In the genomic region with DNA sequence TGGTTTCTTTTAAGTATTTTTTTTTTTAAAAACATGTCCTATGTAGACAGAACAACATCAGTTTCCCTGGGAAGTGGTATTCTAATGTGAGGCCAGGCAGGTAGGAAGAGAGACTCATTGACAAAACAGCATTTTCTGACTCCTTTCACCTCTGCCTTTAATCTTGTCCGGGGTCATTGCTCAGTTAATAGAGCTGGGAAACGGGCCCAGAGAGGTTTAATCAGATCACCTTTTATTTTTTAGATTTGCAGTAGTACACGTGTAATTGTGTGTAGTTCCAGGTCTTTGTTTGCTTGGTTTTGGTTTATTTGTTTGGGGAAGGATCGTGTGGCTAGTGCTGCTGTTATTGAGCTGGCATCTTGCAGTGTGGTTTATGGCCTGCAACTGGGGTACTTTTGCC, we compare ENCODE assay signal across 13 mouse cellular contexts. TPM values are rescaled to one million over a fixed set of nuclear protein-coding genes. Genes with fewer than 3 reads are reported as not detected.
DNase-seq lines count a peak whose midpoint lies in the region; ATAC-seq and TF ChIP-seq lines count a peak whose summit lies in the region.
"Had no signal": no experiment of that assay in that cellular context is flagged by ENCODE, and none has a peak within 500 bp of the region (broad histone marks: within the 10 kb centered on the region; RNA-seq: fewer than 3 reads in every experiment).

No protein-coding gene starts in this region.

- no peaks in the 10 kb centered on the region for H3K27me3 ChIP-seq in heart, embryonic 14.5 days (ENCODE audit: control insufficient read depth, insufficient read depth, low read length)
- no peaks in the 10 kb centered on the region for H3K27me3 ChIP-seq in liver, embryonic 12.5 days (replicated peaks)
- H3K27me3 ChIP-seq in limb, embryonic 10.5 days (ENCODE audit: low read depth, poor library complexity, severe bottlenecking), result no peaks in the 10 kb centered on the region
- H3K27me3 ChIP-seq in intestine, postnatal 0 days (replicated peaks; ENCODE audit: control insufficient read depth, insufficient read depth, low read length), result no peaks in the 10 kb centered on the region
- H3K27me3 ChIP-seq: lung, embryonic 15.5 days had no signal

- H3K9ac ChIP-seq in heart, embryonic 14.5 days (ENCODE audit: low read length), result peak overlapping the region; percentile 62
- H3K9ac ChIP-seq in liver, embryonic 12.5 days, result no peak overlapping the region
- no peak overlapping the region for H3K9ac ChIP-seq in intestine, postnatal 0 days (ENCODE audit: low read depth, low read length)

- H3K9me3 ChIP-seq in heart, embryonic 14.5 days (ENCODE audit: control insufficient read depth, low read length), result no peaks in the 10 kb centered on the region
- H3K9me3 ChIP-seq in liver, embryonic 12.5 days (replicated peaks), result no peaks in the 10 kb centered on the region
- H3K9me3 ChIP-seq in limb, embryonic 10.5 days (replicated peaks), result no peaks in the 10 kb centered on the region
- H3K9me3 ChIP-seq in intestine, postnatal 0 days (ENCODE audit: control insufficient read depth), result no peaks in the 10 kb centered on the region
- H3K9me3 ChIP-seq: lung, embryonic 15.5 days had no signal

- H3K27ac ChIP-seq in heart, embryonic 14.5 days (replicated peaks in 1 of 2; ENCODE audit: control insufficient read depth in 1 of 2, insufficient read depth in 1 of 2, low read depth in 2 of 2, low read length in 2 of 2), result no peak overlapping the region
- H3K27ac ChIP-seq in liver, embryonic 12.5 days, result no peak overlapping the region
- H3K27ac ChIP-seq in brown adipose tissue, adult 24 weeks (replicated peaks; ENCODE audit: low read depth, low read length), result 0 out of 2 replicates have a peak overlapping the region, but pooled peaks have one; percentile 27
- peak overlapping the region; percentile 30; the same call in 1 of the 2 replicates for H3K27ac ChIP-seq in limb, embryonic 10.5 days
- H3K27ac ChIP-seq in intestine, postnatal 0 days (ENCODE audit: low read depth, low read length), result no peak overlapping the region
- H3K27ac ChIP-seq: lung, embryonic 15.5 days had no signal

- DNase-seq in heart, postnatal 4 days, result no peak
- no peak for DNase-seq in liver
- no peak for DNase-seq in limb, embryonic 10.5 days (ENCODE audit: low spot score)
- no peak for DNase-seq in left cerebral cortex, adult 18-20 months (ENCODE audit: low spot score in 2 of 2)
- DNase-seq: adrenal gland, adult 2 months; cerebellum, adult 9-11 months; heart, adult 2 months; thymus, adult 18-20 months had no signal

- H3K36me3 ChIP-seq in heart, embryonic 14.5 days (ENCODE audit: control insufficient read depth, insufficient read depth, low read length), result no peaks in the 10 kb centered on the region
- H3K36me3 ChIP-seq in liver, embryonic 12.5 days, result no peaks in the 10 kb centered on the region
- H3K36me3 ChIP-seq in limb, embryonic 10.5 days, result no peaks in the 10 kb centered on the region
- H3K36me3 ChIP-seq in intestine, postnatal 0 days (ENCODE audit: control insufficient read depth, insufficient read depth), result no peaks in the 10 kb centered on the region
- H3K36me3 ChIP-seq: lung, embryonic 15.5 days had no signal

- TF ChIP-seq CTCF in intestine, postnatal 0 days (IDR thresholded peaks at IDR 0.05; ENCODE audit: low read depth), result no peak

- no peak for ATAC-seq in heart, embryonic 14.5 days (ENCODE audit: insufficient number of reproducible peaks, insufficient read depth, low FRiP score, low read depth)
- ATAC-seq in liver, embryonic 12.5 days, result no peak
- no peak for ATAC-seq in intestine, postnatal 0 days

- peak overlapping the region; percentile 72 for H3K4me2 ChIP-seq in heart, embryonic 14.5 days (ENCODE audit: low read length)
- H3K4me2 ChIP-seq in liver, embryonic 12.5 days, result peak overlapping the region; percentile 6; the same call in 1 of the 2 replicates
- H3K4me2 ChIP-seq in intestine, postnatal 0 days (replicated peaks; ENCODE audit: low read depth), result no peak overlapping the region

- 53% methylated on average over 4 of the region's 4 CpGs for WGBS in heart, embryonic 14.5 days
- WGBS in liver, embryonic 12.5 days (ENCODE audit: insufficient replicate concordance), result 53% methylated on average over 4 of the region's 4 CpGs
- 21% methylated on average over 4 of the region's 4 CpGs for WGBS in limb, embryonic 10.5 days
- 36% methylated on average over 4 of the region's 4 CpGs for WGBS in intestine, postnatal 0 days

- peaks cover 10 to 42% of the 10 kb centered on the region in 2 experiments for H3K4me1 ChIP-seq in heart, embryonic 14.5 days (ENCODE audit: control insufficient read depth in 2 of 2, insufficient read depth in 2 of 2, low read length in 2 of 2)
- peaks cover 56% of the 10 kb centered on the region for H3K4me1 ChIP-seq in liver, embryonic 12.5 days
- H3K4me1 ChIP-seq in brown adipose tissue, adult 24 weeks (ENCODE audit: control insufficient read depth, insufficient read depth, insufficient read length, low read length), result peaks cover 20% of the 10 kb centered on the region
- peaks cover 40% of the 10 kb centered on the region for H3K4me1 ChIP-seq in limb, embryonic 10.5 days
- peaks cover 11% of the 10 kb centered on the region for H3K4me1 ChIP-seq in intestine, postnatal 0 days (replicated peaks; ENCODE audit: control insufficient read depth, insufficient read depth, low read length)

- H3K4me3 ChIP-seq in heart, embryonic 14.5 days (ENCODE audit: control insufficient read depth in 1 of 2, insufficient read depth in 1 of 2, low read depth in 1 of 2, low read length in 2 of 2), result no peak overlapping the region
- H3K4me3 ChIP-seq in liver, embryonic 12.5 days, result no peak overlapping the region
- H3K4me3 ChIP-seq in brown adipose tissue, adult 24 weeks (ENCODE audit: insufficient read depth, low read depth, low read length), result no peak overlapping the region
- peak overlapping the region; percentile 24; the same call in 1 of the 2 replicates for H3K4me3 ChIP-seq in limb, embryonic 10.5 days
- H3K4me3 ChIP-seq in intestine, postnatal 0 days (ENCODE audit: low read depth, low read length), result no peak overlapping the region

RNA-seq across cellular contexts. Expression of a gene that starts 1.9 kb away (rescaled TPM):
- 14.1 and 17.0 TPM in 2 replicates for polyA plus RNA-seq in heart, embryonic 14.5 days (2014; fragmentation: Nextera tagmentation; extraction: Ambion mirVana)
- total RNA-seq in heart, postnatal 4 days (2021), result 10 to 100 TPM; 42.0 to 44.3 TPM
- polyA plus RNA-seq in liver, embryonic 12.5 days (2016; fragmentation: Nextera tagmentation; extraction: Ambion mirVana), result 4.6 and 5.6 TPM in 2 replicates
- 14.3 and 17.7 TPM in 2 replicates for polyA plus RNA-seq in brown adipose tissue, adult 24 weeks (2012; ENCODE audit: insufficient read depth, insufficient read length, missing spikeins)
- 8.3 and 8.6 TPM in 2 replicates for polyA plus RNA-seq in limb, embryonic 10.5 days (2016; fragmentation: Nextera tagmentation; extraction: Ambion mirVana)
- 10 to 100 TPM; 62.0 to 71.2 TPM for total RNA-seq in left cerebral cortex, adult 18-20 months (2021)
- polyA plus RNA-seq in intestine, postnatal 0 days (2015; fragmentation: Nextera tagmentation; extraction: Ambion mirVana), result 5.9 and 7.0 TPM in 2 replicates

RNA-seq across cellular contexts. Expression of a gene that starts 33.6 kb away (rescaled TPM):
- polyA plus RNA-seq in heart, embryonic 14.5 days (2014; fragmentation: Nextera tagmentation; extraction: Ambion mirVana), result 4.9 TPM in 2 replicates
- 10 to 100 TPM; 13.8 to 14.1 TPM for total RNA-seq in heart, postnatal 4 days (2021)
- 0.82 and 0.91 TPM in 2 replicates for polyA plus RNA-seq in liver, embryonic 12.5 days (2016; fragmentation: Nextera tagmentation; extraction: Ambion mirVana)
- 2.9 and 3.5 TPM in 2 replicates for polyA plus RNA-seq in brown adipose tissue, adult 24 weeks (2012; ENCODE audit: insufficient read depth, insufficient read length, missing spikeins)
- polyA plus RNA-seq in limb, embryonic 10.5 days (2016; fragmentation: Nextera tagmentation; extraction: Ambion mirVana), result 4.7 and 5.4 TPM in 2 replicates
- total RNA-seq in left cerebral cortex, adult 18-20 months (2021), result 10 to 100 TPM; 76.3 to 78.7 TPM
- polyA plus RNA-seq in intestine, postnatal 0 days (2015; fragmentation: Nextera tagmentation; extraction: Ambion mirVana), result 2.8 and 3.1 TPM in 2 replicates

Comparison
In these comparisons a context has a peak if more than half of its experiments do, and no peak if none do; other contexts are left out.
1. H3K27ac ChIP-seq: peak in brown adipose tissue, adult 24 weeks (single experiment) and limb, embryonic 10.5 days (single experiment); none in heart, embryonic 14.5 days (0 of 2), liver, embryonic 12.5 days (single experiment) and intestine, postnatal 0 days (single experiment).